Mouse (Mus musculus) gastrocnemius, adult 2 months (tissue): ENCODE measurements around the gene Mrpl52. TPM values are rescaled to one million over a fixed set of nuclear protein-coding genes. Genes with fewer than 3 reads are reported as not detected.

Experiments
- DNase-seq: peaks from one replicate; pipeline ENCODE4 v3.0.0; 2022
- H3K27ac ChIP-seq: fragments of 200-600 bp; 2 replicates; pipeline ENCODE4 v1.8.1; 2022; ENCODE audit warnings: mild to moderate bottlenecking
- H3K4me3 ChIP-seq: fragments of 200-600 bp; 2 replicates; pipeline ENCODE4 v1.8.1; 2022; ENCODE audit warnings: mild to moderate bottlenecking, moderate library complexity
- CTCF ChIP-seq: fragments of 200-600 bp; IDR thresholded peaks from 2 replicates; pipeline ENCODE4 v1.8.1; 2022; ENCODE audit warnings: antibody characterized with exemption, mild to moderate bottlenecking, moderate library complexity
- intact Hi-C: fragments of 180-260 bp; cut with DNase I; formaldehyde crosslinking; loops from one replicate; pipeline ENCODE4 v1.15.1; 2025
- total RNA-seq, 2 experiments: library from RNA; stranded (reverse); gene quantifications; 2 replicates each; pipeline ENCODE4 v1.2.3; 2021

Gene Mrpl52
- total RNA-seq, 2 experiments from 2014 or later = 102 to 111 TPM

DNA sequence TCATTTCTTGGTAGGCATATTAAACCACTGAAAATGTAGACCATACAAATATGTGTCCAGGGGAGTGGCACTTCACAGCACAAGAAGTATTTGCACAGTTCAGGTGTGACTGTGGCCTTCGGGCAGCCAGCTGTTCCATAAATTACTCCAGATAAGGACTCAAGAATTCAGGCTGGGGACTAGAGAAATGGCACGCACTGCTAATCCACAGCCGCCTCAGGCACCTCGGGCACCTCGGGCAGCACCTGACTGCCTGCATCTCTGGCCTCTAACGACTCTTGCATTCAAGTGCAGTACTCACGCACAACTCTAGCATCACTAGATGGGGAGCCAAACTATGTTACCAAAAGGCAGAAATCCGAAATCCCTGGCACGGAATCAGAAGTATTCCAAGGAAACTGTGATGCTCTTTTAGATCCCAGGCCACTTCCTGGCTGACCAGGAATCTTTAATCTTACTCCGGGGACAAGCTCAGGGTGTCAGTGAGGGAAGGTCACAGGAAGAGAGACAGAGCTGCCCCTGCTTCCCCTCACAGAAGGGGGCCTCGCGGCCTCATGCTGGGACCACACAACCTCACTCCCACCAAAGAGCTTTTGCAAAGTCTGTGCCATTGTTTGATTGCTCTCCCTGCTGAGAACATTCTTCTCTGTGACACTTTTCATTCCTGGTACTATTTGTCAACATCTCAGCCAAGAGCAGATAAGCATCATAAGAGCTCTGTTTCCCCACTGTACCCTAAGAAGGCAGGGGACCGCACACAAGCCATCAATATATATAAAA is 11.3 kb upstream of the Mrpl52 start:
- no peak for TF ChIP-seq CTCF
- intact Hi-C loops = no loop called here
- no peak for DNase-seq
- H3K27ac ChIP-seq = no peak overlapping the region
- H3K4me3 ChIP-seq = no peak overlapping the region

DNA sequence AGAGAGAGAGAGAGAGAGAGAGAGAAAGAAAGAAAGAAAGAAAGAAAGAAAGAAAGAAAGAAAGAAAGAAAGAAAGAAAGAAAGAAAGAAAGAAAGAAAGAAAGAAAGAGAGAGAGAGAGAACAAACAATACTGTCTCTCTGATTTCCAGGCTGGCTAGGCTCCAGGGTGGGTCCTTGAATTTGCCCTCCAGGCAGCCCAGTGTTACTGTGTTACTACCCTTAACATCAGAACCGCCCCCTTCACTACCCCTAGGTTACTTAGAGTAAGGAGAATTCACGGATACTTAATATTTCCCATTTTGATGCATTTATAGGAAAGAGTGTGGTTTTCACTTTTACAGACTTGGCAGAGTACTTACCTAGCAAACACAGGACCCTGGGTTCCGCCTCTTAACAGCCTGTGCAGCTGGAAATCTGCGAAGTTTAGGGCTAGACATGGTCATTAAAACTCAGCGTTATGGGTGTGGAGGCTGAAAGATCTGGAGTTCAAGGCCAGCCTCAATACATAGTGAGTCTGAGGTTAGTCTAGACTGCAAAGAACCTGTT is 10.4 kb upstream of the Mrpl52 start:
- no peak for DNase-seq
- H3K27ac ChIP-seq = no peak overlapping the region
- intact Hi-C loops = no loop called here
- no peak for TF ChIP-seq CTCF
- H3K4me3 ChIP-seq = no peak overlapping the region

DNA sequence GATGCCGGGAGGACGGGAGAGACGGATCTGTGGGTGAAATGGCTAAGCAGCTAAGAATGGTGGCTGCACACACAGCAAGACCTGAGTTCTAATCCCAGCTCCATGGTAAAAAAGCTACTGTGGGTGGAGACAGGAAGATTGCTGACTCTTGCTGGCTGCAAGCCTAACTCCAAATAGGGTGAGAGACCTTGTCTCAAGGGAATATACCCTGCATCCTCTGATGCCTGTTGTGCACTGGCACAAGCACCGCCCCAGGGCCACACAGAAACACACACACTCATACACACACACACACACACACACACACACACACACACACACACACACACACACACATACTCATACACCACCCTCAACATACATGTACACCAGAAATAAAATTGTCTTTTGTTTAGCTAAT is 9.9 kb upstream of the Mrpl52 start:
- intact Hi-C loops = no loop called here
- no peak for DNase-seq
- Histone ChIP-seq H3K4me3 (no peak overlapping the region), H3K27ac (no peak overlapping the region)
- TF ChIP-seq CTCF = no peak

DNA sequence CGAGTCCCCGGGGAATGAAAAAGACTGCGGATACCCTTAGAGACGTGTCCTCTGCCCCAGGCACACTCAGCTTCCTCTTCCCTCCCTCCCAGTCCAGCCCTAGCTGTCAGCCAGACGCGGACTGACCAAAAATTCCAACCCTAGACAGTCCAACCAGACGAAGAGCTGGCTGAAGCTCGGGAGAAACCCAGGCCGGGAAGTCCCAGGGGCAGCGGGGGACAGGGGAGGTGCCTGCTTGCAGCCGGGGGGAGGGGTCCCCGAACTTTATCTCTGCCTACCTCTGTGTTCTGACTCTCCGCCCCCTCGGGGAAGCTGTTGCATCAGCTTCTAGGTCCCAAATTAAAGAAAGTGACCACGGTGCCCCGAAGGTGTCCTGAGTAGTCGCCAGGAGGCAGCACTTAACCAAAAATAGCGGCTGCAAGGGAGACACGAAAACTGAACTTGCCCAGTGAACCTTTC is 9.1 kb upstream of the Mrpl52 start, which contains the start of gene Slc7a7:
Gene Slc7a7 (minus strand): TSS at position 158 of the 459 bp plus-strand sequence.
- intact Hi-C loops = no loop called here

DNA sequence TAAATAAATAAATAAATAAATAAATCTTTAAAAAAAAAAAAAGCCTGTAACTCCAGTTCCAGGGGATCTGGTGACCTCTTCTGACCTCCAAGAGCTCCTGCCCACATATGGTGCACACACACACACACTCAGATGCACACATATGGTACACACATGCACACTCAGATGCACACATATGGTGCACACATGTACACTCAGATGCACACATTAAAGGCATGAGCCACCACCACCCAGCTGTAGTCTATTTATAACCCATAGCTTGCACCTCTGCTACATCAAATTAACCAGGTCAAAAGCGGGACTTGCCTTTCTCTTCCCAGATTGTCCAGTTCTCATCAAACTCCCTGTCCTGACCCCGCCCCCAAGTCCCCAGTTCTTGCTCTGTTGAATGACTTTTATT is 5.7 kb upstream of the Mrpl52 start:
- no peak overlapping the region for H3K27ac ChIP-seq
- TF ChIP-seq CTCF = no peak
- intact Hi-C loops = no loop called here

More for the DNA sequence above, 9.1 kb upstream of the Mrpl52 start, which contains the start of gene Slc7a7:
- TF ChIP-seq CTCF = peak; percentile 44
- Histone ChIP-seq H3K27ac (no peak within 1 kb of the TSS), H3K4me3 (peak within 1 kb of the TSS; percentile 28)
- no peak for DNase-seq

DNA sequence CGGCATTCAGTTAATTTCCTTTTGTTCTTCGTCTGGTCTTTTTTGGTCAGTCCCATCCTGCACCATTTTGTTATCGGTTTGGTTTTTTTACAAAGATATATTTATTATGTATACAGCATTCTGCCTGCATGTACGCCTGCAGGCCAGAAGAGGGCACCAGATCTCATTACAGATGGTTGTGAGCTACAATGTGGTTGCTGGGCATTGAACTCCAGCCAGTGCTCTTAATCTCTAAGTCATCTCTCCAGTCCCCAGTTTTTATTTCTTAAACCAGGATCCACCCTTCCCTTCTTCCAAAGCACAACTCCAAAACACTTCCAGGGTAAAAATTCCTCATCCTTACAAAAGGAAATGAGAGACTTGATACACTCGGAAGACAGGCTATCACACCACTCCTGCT is 3.3 kb upstream of the Mrpl52 start:
- peak; percentile 76 for TF ChIP-seq CTCF
- no peak for DNase-seq
- Histone ChIP-seq H3K4me3 (no peak overlapping the region), H3K27ac (no peak overlapping the region)
- intact Hi-C loops = loop anchor here (2.0 kb wide), 1 partner anchor 25 kb away; no protein-coding TSS in a partner anchor

More for the DNA sequence above, 5.7 kb upstream of the Mrpl52 start:
- DNase-seq = no peak
- no peak overlapping the region for H3K4me3 ChIP-seq

DNA sequence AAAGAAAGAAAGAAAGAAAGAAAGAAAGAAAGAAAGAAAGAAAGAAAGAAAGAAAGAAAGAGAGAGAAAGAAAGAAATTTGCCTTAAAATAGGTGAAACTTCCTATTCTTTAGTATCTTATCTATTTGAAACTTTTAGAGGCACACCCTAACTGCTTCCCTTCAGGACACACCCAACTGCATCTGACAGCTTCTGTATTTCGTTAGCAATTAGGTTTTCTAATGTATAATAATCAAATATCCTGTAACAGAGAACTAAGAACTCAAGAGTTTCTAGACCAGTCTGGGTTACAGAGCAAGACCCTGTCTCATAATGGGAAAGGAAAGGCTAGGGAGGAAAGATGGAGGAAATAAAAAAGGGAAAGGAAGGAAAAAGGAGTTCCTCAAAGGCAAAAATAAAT is 2.1 kb upstream of the Mrpl52 start:
- no peak for TF ChIP-seq CTCF
- no peak for DNase-seq
- no peak overlapping the region for H3K27ac ChIP-seq
- intact Hi-C loops = loop anchor here (5.0 kb wide), 2 partner anchors 62 to 172 kb away; partner anchors contain the start of genes Abhd4, Dad1 and Oxa1l
- no peak overlapping the region for H3K4me3 ChIP-seq

DNA sequence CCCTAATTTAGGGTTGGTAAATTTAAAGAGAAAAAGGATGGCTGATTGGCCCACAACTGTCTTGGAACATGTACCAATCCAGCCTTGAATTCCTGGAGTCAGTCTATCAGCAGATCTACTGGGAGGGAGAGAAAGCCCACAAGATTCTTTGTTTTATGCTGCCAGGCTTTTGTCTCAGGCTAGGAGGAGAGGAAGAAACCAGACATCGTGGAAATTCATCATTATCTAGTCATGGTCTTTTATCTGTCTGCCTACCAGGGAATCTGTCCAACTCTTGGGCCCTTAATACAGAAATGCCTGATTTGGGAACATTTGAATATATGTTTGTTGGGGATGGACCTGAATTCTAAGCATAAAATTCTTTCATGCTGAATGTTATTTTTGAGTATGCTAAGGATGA is 1.2 kb upstream of the Mrpl52 start:
- no peak for DNase-seq
- Histone ChIP-seq H3K27ac (no peak overlapping the region), H3K4me3 (peak overlapping the region; percentile 98)
- intact Hi-C loops = loop anchor here (5.0 kb wide), 2 partner anchors 63 to 173 kb away; partner anchors contain the start of genes Abhd4, Dad1 and Oxa1l
- no peak for TF ChIP-seq CTCF

DNA sequence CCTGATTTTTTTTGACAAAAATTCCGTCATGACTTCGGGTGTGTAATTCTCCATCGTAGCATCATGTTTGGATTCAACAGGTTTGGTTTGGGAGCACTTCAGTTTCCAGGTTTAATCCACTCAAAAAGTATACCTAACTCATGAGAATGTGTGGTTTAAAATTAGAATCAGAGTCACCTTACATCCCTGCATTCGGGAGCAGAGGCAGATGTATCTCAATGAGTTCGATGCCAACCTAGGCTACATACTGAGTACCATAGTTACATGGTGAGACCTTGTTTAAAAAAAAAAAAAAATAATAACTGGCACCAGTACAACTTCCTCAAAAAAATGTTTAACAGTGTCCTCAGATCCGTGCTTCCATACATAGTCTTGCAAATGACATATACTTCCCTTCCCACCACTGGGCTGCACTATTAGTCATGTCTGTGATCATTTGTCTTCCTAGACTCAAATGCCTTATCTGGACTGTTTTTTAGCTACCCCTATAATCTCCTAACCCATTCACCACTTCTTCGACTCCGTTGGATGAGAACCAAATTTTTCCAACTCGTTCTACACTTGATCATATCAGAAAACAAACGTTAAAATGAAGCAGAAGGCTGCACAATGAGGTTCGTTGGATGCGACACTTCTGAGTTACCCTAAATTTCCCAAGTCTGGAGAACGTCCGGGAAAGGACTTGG is 563 bp upstream of the Mrpl52 start:
- peak overlapping the region; percentile 98 for H3K4me3 ChIP-seq
- no peak for TF ChIP-seq CTCF
- intact Hi-C loops = loop anchor here (5.0 kb wide), 2 partner anchors 64 to 174 kb away; partner anchors contain the start of genes Abhd4, Dad1 and Oxa1l
- H3K27ac ChIP-seq = peak overlapping the region; percentile 85
- no peak for DNase-seq

DNA sequence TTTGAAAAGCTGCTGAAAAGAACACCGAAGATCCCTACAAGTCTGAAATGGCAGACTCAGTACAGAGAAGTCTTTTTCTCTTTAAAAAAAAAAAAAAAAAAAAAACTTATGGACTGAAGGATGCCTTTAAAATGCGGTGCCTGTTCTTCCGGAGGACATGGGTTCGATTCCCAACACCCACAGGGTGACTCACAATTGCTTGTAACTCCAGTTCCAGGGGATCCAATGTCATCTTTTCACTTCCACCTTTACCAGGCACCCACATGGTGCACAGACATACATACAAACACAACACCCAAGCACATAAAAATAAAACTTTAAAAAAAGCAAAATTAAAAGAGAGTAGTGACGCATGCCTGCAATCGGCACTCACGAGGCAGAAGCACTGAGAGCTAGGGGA is 987 bp downstream of the Mrpl52 start:
- no peak for TF ChIP-seq CTCF
- no peak for DNase-seq
- H3K4me3 ChIP-seq = peak overlapping the region; percentile 98
- H3K27ac ChIP-seq = no peak overlapping the region
- intact Hi-C loops = loop anchor here (5.0 kb wide), 2 partner anchors 65 to 175 kb away; partner anchors contain the start of genes Abhd4, Dad1 and Oxa1l

DNA sequence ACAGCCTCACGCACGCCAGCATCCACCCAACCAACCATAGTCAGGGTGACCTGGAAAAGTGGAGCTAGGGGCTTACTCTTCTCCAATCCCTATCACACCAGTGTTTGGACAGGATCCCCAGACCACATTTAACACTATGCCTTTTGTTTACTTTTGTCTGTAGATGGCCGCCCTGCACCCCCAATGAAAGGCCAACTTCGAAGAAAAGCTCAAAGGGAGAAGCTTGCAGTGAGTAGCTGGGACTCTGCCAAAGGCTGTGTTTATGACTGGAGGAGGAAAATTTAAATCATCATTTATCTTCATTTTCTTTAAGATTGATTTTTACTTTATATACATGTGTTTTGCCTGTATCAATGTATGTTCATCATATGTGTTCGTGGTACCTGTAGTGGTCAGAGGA is 1.7 kb downstream of the Mrpl52 start:
- H3K27ac ChIP-seq = no peak overlapping the region
- TF ChIP-seq CTCF = no peak
- intact Hi-C loops = loop anchor here (5.0 kb wide), 2 partner anchors 66 to 176 kb away; partner anchors contain the start of genes Abhd4, Dad1 and Oxa1l
- no peak overlapping the region for H3K4me3 ChIP-seq
- DNase-seq = no peak

DNA sequence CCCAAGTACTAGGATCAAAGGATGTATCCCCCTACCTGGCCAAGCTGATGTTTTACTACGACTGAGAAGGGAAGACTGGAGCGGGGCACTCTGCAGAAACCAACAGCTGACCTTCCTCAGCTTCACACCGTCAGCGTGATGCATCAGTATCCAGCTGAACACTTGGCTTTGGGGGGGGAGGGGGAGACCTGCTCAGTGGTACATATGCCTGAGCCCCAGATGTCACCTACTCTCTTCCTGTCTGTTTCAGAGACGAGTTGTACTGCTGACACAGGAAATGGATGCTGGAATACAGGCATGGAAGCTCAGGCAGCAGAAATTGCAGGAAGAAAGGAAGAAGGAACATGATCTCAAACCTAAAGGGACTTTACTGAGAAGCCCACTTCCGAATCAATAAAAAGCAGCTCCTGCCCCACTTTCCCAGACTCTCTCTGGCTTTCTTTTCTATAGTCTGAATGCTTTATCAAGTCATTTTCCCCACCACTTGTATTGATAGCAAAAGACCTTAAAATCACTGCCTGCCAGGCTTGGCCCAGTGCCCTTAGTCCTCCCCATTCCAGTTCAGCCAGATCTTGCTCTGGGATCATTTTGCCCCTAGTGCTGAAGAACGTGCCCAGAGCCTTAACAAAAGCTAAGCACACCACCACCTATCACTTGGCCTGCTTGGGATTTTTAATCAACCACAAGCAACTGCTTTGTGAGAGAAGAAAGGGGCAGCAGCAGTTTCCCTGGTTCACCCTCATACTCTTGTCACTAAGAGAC is 2.8 kb downstream of the Mrpl52 start:
- intact Hi-C loops = loop anchor here (5.0 kb wide), 2 partner anchors 67 to 177 kb away; partner anchors contain the start of genes Abhd4, Dad1 and Oxa1l
- Histone ChIP-seq H3K4me3 (no peak overlapping the region), H3K27ac (no peak overlapping the region)
- no peak for TF ChIP-seq CTCF
- no peak for DNase-seq
